Mouse (Mus musculus) CD4-positive helper T cell, adult 2 months (primary cell): Measurements from ENCODE around the gene Rad1.
"Not testable (repeated sequence)": the region's sequence is repeated elsewhere in the genome, so short reads cannot be mapped to it uniquely, and the experiment has no call there.

ENCODE experiments used
- DNase-seq: peaks from one replicate; pipeline ENCODE4 v3.0.0-alpha.2; 2012; ENCODE audit warnings: low read depth, missing footprints, low spot score

The Rad1 gene

DNA sequence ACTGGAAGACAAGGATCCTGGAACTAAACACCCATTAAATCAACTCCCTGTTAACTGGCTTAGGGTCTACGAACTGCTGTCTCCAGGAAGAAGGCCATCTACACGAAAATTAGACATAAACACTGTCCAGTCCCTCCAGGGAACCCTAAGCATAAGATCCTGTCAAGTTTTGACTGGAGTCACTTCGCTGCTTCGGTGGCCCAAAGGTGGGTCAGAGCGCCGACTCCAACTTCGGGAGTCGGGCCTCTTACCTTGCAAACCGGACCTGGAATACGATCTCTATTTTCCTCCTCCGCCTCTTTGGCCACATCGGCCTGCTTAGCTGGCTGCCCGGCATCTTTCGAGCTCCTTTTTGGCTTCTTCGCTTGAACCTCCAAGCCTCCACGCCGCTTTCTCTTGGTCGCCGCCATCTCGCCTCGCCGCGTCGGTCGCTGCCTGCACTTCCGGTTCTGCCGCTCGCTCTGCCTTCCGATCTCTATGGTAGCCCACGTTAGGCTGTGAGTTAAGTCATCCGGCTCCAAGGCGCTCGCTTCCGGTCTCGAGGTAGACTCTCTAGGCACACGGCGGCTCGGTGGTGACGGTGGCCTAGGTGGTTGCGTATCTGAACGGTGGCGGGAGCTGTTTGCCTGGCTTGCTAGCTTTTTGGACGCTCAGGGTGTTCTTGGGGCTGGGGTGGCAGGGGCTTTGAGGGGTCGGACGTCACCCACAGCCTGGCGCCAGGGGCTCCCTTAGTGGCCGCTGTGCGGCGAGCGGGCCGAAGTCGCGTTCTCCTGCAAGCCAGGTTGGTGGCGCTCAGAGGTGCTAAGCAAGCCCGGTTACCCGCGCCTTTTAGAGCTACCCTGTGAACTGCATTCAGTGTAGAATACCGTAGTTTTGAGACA, at the start of gene Rad1, which contains the start of gene Brix1:
TSS of gene Rad1 (plus strand) at position 535 of the 881 bp plus-strand sequence.
TSS of gene Brix1 (minus strand) at position 464 of the 881 bp plus-strand sequence.
- peak; percentile 97 for DNase-seq

DNA sequence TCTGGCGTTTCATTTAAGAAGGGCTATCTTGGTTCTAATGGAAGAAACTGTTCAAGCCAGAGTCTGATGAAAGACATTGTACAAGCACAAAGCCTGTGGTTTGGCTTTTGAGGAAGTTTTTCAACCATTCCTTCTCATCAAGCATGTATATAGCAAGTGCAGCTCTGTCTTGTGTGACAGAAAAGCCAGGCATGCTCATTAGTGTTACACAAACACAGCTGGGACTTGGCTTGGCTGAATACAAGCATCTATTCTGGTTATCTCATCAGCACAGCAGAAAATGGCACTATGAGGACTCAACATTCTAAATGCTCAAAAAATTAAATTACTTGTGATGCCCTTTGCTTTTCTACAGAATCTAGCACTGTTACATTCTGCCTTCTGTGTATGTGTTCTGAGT, 48.9 kb upstream of the Rad1 start:
- DNase-seq: no peak

DNA sequence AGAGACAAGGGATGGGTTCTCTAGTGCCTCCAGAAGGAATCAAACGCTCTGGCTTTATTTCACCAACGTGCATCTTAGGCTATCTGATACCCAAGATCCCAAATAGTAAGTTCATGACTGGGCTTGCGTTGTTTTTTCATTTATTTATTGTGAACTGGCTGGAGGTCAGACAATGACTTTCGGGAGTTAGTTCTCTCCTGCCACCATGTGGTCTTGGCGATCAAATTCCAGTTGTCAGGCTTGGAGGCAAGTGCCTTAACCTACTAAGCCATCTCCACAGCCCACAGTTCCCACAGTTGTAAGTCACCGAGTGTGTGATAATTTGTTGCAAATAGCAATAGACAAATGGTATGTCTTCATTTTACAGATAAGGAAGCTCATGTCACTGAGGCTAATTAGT, 45.9 kb upstream of the Rad1 start:
- DNase-seq: no peak

DNA sequence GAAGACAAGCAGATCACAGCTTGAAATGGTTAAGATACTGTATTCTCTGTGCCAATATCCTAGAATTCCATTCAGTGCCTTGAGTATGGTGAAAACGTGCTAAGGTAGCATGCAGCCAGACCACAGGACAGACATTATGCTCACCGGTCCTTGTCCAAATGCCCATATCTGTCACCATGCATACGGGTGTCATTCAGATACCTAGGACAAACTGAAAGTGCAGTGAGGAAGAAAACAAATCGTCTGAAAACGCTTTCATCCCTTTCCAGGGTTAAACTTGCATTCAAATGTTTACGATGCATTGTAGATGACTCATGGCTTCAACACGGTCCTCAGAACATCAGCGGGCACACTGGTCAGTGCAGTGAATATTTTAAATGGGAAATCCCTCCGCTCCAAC, 44.3 kb upstream of the Rad1 start:
- DNase-seq: no peak

DNA sequence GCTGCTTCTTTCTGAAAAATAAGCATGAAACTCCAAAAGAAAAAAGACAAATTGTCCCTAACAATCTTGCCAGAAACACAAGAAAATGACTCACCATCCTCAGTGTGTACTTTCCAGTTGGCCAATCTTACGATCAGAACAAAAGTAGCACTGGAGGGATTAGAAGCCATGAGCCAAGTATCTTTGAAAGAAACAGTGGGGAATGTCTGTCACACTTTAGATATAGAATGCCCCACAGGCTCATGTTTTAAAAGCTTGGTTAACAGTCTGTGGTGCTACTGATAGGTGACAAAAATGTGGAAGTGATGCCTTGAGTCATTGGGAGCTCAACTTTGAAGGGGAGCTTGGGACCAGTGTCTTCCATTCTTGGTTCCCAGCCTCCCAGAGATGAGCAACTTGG, 43.5 kb upstream of the Rad1 start:
- no peak for DNase-seq

DNA sequence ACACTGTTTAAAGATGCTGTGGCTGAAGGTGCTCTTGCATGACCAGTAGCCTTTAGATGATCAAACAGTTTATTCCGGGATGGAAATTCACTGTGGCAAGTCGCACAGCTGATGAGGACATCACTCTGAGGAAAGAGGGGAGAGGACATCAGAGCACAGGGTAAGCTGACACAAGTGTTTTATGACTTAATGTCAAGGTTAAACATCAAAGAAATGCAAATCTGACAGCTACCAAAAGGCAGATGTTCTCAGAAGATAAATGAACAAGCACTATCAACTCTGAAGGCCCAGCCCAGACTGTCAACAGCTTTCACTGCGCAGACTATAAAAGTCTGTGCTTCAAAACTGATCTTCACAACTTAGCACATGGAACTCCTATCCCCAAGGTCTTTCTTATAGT, 38.7 kb upstream of the Rad1 start:
- DNase-seq: peak; percentile 25

DNA sequence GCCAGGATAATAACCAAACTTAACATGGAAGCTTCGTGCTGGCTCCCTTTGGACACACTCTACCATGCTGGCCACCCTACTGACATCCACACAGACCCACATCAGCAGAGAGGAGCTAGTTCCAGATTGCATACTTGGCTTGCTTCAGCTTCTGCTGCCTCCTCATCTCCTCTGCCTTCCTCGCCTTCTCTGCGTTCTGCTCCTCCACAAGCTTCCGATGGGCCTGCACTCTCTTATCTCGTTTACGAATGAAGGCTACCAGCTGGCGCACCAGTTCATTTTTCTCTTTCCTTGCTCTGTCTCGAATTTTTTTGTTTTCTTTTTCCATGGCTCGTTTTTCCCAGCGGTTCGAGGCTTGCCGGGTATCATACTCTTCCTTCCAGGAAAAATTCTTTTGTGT, 24.8 kb upstream of the Rad1 start:
- DNase-seq: no peak

DNA sequence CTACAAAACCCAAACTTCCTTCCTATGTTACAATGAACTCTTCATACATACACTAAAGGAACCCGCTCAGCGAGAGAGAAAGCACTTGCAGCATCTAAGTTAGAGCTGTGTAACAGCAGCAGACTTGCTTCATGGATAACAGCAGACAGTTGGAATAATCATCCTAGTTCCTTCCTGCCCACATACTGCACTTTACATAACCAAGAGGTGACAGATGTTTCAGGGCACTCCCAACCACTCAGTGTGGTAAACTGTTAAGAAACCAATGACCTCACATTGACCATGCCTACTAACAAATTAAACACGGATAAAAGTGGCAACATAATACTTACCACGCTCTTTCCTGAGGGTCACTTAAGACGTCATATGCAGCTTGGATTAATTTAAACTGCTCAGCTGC, 22.3 kb upstream of the Rad1 start:
- DNase-seq: no peak

DNA sequence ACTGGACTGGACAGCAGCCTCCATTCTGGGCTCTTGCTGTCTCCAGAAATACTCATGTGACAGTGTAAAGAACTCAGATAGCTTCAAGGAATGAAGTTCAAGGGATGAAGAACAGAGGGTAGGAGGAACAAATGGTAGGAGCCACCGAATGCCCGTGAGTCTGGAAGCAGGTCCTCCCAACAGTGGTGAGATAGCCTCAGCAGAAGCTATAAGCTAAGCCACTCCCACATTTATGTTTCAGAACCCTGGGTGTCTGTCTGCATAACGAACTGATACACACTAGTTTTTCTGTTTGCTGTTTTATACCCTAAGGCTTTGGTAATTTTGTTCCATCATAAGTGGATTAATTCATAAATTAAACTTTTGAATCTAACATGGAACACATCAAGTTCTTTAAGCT, 21.1 kb upstream of the Rad1 start:
- DNase-seq: no peak

DNA sequence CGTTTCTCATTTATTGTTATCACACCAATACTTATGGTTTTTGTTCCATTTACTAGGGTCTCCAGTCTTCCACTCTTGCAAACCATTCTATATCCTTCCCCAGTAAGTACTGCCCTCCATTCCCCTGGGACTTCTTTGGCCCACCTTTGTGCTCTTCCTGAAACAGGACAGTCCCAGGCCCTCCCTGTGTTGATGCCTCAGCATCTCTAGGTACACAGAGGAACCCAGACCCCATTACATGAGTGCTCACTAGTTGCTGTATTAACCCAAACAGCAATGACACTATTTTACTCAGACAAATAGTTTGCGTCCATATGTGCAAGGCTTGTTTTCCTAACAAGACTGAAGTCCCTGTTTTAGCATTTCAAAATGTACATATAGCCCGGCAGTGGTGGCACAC, 17.1 kb upstream of the Rad1 start:
- no peak for DNase-seq

DNA sequence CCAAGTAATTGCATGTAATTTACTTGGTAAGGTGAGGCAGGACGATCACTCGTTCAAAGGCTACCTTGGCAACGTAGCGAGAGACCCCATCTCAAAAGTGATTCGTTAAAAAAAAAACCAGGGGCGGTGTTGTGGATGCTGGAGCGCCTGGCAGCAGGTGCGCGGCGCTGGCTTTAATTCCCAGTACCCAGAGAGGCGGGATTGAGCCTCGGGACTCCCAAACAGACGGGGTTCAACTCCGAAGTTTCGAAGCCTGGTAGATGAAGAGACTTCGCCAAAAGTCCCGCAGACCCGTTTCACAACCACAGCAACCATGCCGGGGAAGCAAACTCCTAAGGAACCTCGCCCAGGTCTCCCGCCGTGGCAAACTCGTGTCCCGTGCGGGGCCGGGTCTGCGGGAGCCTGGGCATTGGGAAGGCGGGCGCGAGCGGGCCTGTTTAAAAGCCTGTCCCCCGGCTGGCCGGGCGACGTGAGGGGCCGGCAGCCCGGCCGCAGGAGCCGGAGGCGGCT, 16.1 kb upstream of the Rad1 start:
- no peak for DNase-seq

DNA sequence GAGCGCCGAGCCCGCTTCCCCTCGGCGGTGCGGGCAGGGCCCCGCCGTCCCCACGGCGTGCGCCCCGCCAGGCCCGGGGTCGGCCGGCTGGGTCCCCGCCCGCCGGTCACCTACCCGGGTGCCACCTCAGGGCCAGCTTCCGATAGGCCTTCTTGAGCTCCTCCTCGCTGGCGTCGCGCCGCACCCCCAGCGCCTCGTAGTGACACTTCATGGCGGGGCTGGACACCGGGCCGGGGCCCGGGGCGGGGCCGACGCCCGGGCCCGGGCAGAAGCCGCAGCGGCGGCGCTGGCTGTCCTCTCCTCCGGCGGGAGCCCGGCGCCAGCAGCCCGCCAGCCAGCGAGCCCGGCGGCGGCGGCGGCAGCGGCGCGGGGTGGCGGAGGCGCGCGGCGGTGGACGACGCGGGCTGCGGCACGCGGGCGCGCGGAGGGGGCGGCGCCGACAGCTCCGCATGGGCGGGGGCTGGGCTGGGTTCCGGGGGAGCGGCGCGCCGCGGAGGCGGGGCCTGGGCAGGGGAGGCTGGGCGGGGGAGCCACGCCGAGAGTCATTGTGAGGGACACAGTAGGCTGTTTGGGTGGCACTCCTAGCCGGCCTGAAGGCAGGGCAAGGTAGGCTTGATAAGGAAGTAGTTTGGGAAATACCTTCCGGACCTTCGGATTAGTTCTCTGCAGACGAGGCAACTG, 15.5 kb upstream of the Rad1 start, which contains the start of gene Dnajc21:
TSS of gene Dnajc21 (minus strand) at position 366 of the 681 bp plus-strand sequence.
- peak; percentile 89 for DNase-seq

DNA sequence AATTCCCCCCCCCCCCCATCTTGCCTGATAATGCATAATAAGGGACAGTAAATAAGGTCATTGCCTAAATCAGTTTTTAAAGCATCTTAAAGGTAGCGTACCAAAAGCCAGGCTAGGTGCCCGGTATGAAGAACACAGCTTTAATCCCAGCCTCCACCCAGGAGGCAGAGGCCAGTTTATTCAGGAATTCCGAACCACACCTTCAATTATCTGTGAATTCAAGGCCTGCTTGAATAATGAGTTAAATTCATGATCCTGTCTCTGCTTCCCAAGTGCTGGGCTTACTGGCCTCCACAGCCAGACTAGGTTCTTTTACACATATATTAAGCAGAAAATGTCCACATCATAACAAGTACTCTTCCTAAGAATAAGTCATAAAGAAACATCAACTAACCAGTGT, 14.9 kb upstream of the Rad1 start:
- peak; percentile 10 for DNase-seq

DNA sequence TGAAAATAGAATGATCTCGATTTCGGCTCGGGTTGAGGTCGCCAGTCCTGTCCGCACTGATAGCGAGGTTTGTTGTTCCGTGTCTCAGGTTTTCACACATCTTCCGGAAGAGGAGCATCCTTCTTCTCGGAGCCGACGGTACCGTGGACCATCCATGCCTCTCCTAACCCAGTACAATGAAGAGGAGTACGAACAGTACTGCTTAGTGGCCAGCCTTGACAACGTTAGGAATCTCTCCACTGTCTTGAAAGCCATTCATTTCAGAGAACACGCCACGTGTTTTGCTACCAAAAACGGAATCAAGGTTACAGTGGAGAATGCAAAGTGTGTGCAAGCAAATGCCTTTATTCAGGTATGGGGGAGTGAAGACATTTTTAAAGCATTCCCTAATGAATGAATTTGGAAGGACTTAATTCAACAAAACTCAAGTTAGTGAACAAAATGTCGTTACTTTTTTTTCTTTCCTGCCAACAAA, 584 bp downstream of the Rad1 start:
- DNase-seq: no peak

DNA sequence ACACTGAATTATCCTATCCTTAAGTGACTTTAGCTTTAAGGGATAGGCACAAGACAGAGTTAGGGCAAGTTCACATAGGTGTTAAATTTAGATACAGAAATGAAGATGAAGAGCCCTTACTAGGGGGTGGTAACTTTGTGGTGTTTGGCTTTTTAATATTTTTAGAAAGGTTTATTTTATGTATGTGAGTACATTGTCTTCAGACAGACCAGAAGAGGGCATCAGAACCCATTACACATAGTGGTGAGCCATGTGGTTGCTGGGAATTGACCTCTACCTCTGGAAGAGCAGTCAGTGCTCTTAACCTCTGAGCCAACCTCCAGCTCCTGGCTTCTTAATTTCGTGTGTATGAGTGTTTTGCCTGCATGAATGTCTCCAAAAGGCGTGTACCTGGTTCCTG, 1.4 kb downstream of the Rad1 start:
- DNase-seq: no peak

DNA sequence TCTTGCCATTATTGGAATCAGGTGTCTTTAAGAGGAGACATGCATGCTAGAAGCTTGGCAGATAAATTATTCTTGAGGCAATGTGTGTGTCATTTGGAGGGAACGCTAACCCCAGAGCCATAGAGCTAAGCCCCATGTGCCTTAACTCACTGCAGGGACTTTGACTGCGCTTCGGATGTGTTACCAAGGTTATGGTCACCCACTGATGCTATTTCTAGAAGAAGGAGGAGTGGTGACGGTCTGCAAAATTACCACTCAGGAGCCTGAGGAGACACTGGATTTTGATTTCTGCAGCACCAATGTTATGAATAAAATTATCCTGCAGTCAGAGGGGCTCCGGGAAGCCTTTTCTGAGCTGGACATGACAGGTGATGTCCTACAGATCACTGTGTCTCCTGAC, 4.3 kb downstream of the Rad1 start:
- no peak for DNase-seq

DNA sequence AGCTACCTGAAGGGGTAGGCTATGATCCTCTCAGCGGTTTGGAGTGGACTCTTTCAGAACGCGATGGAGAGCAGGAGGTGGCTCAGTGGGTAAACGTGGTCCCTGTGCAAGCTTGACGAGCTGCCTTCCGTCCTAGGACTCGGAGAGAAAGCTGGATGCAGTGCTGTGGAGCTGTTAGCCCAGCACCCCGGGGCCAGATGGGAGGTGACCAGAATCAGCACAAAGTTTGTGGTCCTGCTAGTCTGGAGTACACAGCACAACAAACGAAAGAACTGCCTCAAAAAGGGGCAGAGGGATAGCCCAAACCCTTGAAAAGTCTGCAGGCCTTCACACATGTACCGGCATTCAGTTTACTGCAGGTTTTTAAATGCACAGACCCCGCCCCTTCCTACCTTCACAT, 10.1 kb downstream of the Rad1 start:
- DNase-seq: no peak

DNA sequence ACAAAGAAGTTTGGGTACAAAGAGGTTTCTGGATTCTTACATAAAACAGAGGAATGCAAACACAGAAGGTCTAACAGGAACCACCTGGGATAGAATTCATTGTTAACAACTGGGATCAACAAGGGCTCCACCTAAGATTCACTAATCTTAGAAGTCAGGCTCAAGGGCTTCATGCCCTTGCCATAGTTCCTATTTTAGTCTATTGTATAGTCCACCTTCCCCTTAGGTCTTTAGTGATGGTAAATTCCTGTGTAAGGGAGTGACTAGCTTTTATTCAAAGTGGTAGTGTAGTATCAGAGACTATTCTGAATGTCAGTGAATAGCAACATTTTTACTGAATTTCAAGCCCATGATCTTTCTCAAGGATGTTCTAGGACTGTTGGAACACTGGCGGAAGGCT, 10.9 kb downstream of the Rad1 start:
- DNase-seq: not testable (repeated sequence)

DNA sequence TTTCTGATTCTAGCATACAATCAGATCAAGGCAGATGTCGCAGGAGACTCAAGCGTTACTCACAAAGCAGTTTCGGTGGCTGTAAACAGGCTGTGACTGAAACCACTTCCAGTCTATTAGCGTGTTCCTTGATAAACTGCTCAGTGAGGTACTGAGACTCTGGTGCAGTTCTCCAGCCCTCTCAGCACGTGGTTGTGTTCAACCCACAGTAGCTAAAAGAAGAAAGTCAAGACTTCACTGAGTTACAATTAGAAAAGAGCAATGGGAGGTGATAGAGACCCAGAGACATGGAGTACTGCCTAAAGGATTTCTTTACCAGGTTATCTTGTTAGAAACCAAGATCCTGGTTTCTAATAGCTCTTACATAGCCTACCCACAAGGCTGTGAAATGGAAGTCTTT, 13.8 kb downstream of the Rad1 start:
- DNase-seq: no peak

DNA sequence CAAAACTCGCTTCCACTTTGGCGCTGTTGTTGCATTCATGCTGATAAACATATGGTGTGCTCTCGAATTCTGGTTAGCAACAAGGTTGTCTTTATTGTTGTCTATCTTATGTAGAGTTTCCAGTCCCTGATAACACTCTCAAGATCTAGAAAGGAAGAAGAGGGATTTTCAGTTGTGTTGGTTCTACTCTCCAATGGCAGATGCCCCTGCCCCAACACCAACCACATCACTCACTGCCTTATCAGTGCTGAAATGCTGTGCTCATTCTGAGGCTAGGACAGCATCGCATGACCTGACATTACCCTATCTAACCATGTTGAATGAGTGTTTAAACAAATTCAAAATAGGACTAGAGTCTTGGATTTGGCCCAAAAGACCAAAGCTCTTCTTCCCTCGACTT, 14.2 kb downstream of the Rad1 start:
- DNase-seq: no peak

DNA sequence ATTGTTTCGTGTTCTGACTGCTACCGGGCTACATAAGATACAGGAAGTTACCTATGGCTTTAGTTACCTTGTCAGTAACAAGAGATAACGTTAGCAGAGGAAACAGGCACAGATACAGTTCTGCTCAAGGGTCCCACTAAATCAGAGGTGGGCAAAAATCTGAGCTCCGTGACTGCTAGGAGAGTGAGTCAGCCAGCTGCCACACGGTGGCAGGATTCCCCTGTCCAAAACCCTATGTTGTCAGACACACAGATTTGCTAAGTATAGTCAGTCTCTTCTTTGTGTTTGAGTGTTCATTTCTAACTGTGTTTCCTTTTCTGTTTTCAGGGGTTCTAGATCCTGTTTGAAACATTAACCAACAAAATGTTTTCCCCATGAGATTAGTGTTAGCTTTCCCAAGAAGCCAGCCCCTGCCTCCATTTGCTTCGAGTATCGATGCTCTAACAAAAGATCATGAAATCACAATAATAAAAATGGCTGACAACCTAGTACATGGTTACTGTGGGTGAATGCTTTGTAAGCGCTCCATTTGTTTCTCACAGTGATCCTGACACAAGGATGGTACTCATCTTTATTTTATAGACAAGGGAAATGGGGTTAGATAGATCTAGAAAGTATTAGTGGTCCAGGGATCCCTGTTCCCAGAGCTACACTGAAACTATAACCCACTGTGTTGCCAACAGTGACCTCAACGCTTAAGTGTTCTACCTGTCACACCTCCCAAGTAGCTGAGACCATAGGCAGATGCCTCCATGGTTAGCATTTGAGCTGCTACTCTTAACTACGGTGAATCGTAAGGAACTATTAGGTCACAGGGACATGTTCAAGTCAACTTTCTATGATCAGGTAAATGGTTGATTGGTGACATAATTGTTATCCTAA, 15.3 kb downstream of the Rad1 start:
- no peak for DNase-seq

DNA sequence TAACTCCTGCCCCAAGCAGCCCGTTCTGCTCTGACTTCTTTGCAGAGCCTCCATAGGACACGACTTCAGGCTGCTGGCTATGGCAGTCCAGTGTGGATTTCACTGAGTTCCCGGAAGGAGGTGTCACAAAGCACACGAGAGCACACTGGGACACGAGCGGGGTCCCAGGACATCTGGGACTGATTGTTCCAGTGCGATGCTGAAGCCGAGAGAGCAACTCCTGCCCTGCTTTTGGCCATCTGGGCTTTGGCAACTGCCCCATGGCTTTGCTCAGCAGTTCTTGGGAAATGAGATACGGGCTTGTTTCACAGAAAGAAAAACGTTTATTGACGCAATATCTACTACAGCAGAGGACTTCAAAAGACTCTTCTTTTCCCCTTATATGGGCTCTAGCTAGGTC, 20.3 kb downstream of the Rad1 start:
- DNase-seq: no peak
